Mouse (Mus musculus) common myeloid progenitor, adult 5-6 weeks (primary cell): ENCODE data around the gene Gm4969. TPM values are rescaled to one million over a fixed set of nuclear protein-coding genes. Genes with fewer than 3 reads are reported as not detected.

Experiments
- ATAC-seq: replicated peaks from 2 replicates; pipeline ENCODE4 v1.8.0; 2016; ENCODE audit warnings: low read depth, mild to moderate bottlenecking, moderate TSS enrichment, inconsistent platforms; ENCODE audit not compliant: poor library complexity, severe bottlenecking
- total RNA-seq: library from RNA; stranded (forward); fragments of 200-1000, 187-1606 nt; gene quantifications from 2 replicates; pipeline ENCODE4 v1.2.3, GENCODE M21; 2017

Gene Gm4969
- total RNA-seq, 1 experiment from 2014 or later = 1.5 TPM

GRCm38 (mm10) chr7:19137380-19137779, 19.2 kb upstream of the Gm4969 start:
- ATAC-seq = peak; percentile 65; the same call in 1 of the 2 replicates

- ATAC-seq = peak; percentile 33; the same call in 1 of the 2 replicates
Observed at GRCm38 (mm10) chr7:19136673-19137334, 18.6 kb upstream of the Gm4969 start.

- no peak for ATAC-seq
Observed at GRCm38 (mm10) chr7:19136168-19136567, 18.0 kb upstream of the Gm4969 start.

GRCm38 (mm10) chr7:19131324-19131848, 13.2 kb upstream of the Gm4969 start:
- ATAC-seq = peak; percentile 99

GRCm38 (mm10) chr7:19130657-19131056, 12.5 kb upstream of the Gm4969 start:
- no peak for ATAC-seq

GRCm38 (mm10) chr7:19129396-19129795, 11.2 kb upstream of the Gm4969 start:
- no peak for ATAC-seq

GRCm38 (mm10) chr7:19127744-19128143, 9.6 kb upstream of the Gm4969 start:
- no peak for ATAC-seq

- ATAC-seq = no peak
Observed at GRCm38 (mm10) chr7:19124713-19125112, 6.5 kb upstream of the Gm4969 start.

GRCm38 (mm10) chr7:19121686-19122085, 3.5 kb upstream of the Gm4969 start:
- ATAC-seq = no peak

GRCm38 (mm10) chr7:19119631-19120429, 1.7 kb upstream of the Gm4969 start, which contains the start of gene Fbxo46:
Fbxo46 (plus strand) TSS chr7:19119859.
- peak; percentile 99 for ATAC-seq

- ATAC-seq = no peak
Observed at GRCm38 (mm10) chr7:19119083-19119482, 915 bp upstream of the Gm4969 start.

GRCm38 (mm10) chr7:19109565-19109964, 8.6 kb downstream of the Gm4969 start:
- no peak for ATAC-seq

- no peak for ATAC-seq
Observed at GRCm38 (mm10) chr7:19107436-19107835, 10.7 kb downstream of the Gm4969 start.

- ATAC-seq = no peak
Observed at GRCm38 (mm10) chr7:19104486-19104885, 13.7 kb downstream of the Gm4969 start.

- no peak for ATAC-seq
Observed at GRCm38 (mm10) chr7:19103741-19104140, 14.4 kb downstream of the Gm4969 start.

GRCm38 (mm10) chr7:19100290-19100689, 17.9 kb downstream of the Gm4969 start:
- no peak for ATAC-seq

GRCm38 (mm10) chr7:19098811-19099210, 19.4 kb downstream of the Gm4969 start:
- no peak for ATAC-seq

- no peak for ATAC-seq
Observed at GRCm38 (mm10) chr7:19097863-19098262, 20.3 kb downstream of the Gm4969 start.

GRCm38 (mm10) chr7:19097217-19097616, 21.0 kb downstream of the Gm4969 start:
- no peak for ATAC-seq

GRCm38 (mm10) chr7:19096421-19096976, 21.7 kb downstream of the Gm4969 start:
- no peak for ATAC-seq

GRCm38 (mm10) chr7:19095751-19096110, 22.4 kb downstream of the Gm4969 start:
- peak; percentile 23; the same call in 1 of the 2 replicates for ATAC-seq
